Mouse (Mus musculus) myocyte (in vitro differentiated cells): ENCODE measurements around the gene Synj2.

Experiments
- CEBPB ChIP-seq: IDR thresholded peaks from 2 replicates; pipeline ENCODE4 v1.6.1; 2011; ENCODE audit warnings: mild to moderate bottlenecking, moderate library complexity; ENCODE audit not compliant: poor library complexity, insufficient read depth, severe bottlenecking
- E2F4 ChIP-seq: IDR thresholded peaks from one replicate; pipeline ENCODE4 v1.6.1; 2011; ENCODE audit warnings: mild to moderate bottlenecking, control low read depth, moderate library complexity; ENCODE audit not compliant: insufficient read depth
- MAX ChIP-seq: IDR thresholded peaks from one replicate; pipeline ENCODE4 v1.6.1; 2011; ENCODE audit warnings: low read depth, mild to moderate bottlenecking, control low read depth
- MYOD1 ChIP-seq, 3 experiments: IDR thresholded peaks; one replicate each; pipeline ENCODE4 v1.6.1; 2011; ENCODE audit warnings: control low read depth in 2 of 3, low read depth in 2 of 3, mild to moderate bottlenecking in 2 of 3, moderate library complexity in 1 of 3; ENCODE audit not compliant: insufficient read length in 2 of 3, control insufficient read depth in 1 of 3
- MYOG ChIP-seq, 3 experiments: IDR thresholded peaks; one replicate each; pipeline ENCODE4 v1.6.1; 2011; ENCODE audit warnings: control low read depth in 2 of 3, low read depth in 2 of 3, mild to moderate bottlenecking in 2 of 3; ENCODE audit not compliant: insufficient read length in 2 of 3, control insufficient read depth in 1 of 3, insufficient read depth in 1 of 3
- POLR2A ChIP-seq: IDR thresholded peaks from one replicate; pipeline ENCODE4 v1.6.1; 2011; ENCODE audit warnings: low read depth, mild to moderate bottlenecking, control low read depth, moderate library complexity; ENCODE audit not compliant: insufficient read length
- POLR2AphosphoS2 ChIP-seq: IDR thresholded peaks from one replicate; pipeline ENCODE4 v1.6.1; 2011; ENCODE audit warnings: low read depth, control low read depth; ENCODE audit not compliant: insufficient read length
- REST ChIP-seq: IDR thresholded peaks from one replicate; pipeline ENCODE4 v1.6.1; 2011; ENCODE audit warnings: mild to moderate bottlenecking, control low read depth, moderate library complexity; ENCODE audit not compliant: insufficient read depth, insufficient read length
- SRF ChIP-seq: IDR thresholded peaks from one replicate; pipeline ENCODE4 v1.6.1; 2011; ENCODE audit warnings: low read depth; ENCODE audit not compliant: control insufficient read depth, insufficient read length
- TCF12 ChIP-seq: IDR thresholded peaks from one replicate; pipeline ENCODE4 v1.6.1; 2011; ENCODE audit warnings: mild to moderate bottlenecking, control low read depth; ENCODE audit not compliant: poor library complexity, insufficient read depth, severe bottlenecking
- TCF3 ChIP-seq: IDR thresholded peaks from one replicate; pipeline ENCODE4 v1.6.1; 2011; ENCODE audit warnings: low read depth, control low read depth; ENCODE audit not compliant: insufficient read length
- USF1 ChIP-seq: IDR thresholded peaks from one replicate; pipeline ENCODE4 v1.6.1; 2011; ENCODE audit warnings: low read depth, mild to moderate bottlenecking, control low read depth, moderate library complexity

- TF ChIP-seq MYOD1 (IDR thresholded peaks at IDR 0.05; ENCODE audit: control insufficient read depth in 1 of 3, insufficient read length in 2 of 3, low read depth in 2 of 3) (no peak), USF1 (no peak), POLR2A (no peak), MAX (no peak), E2F4 (no peak), REST (no peak), MYOG (IDR thresholded peaks at IDR 0.05; ENCODE audit: control insufficient read depth in 1 of 3, insufficient read depth in 1 of 3, insufficient read length in 2 of 3, low read depth in 2 of 3) (no peak), POLR2AphosphoS2 (no peak), SRF (no peak), TCF3 (no peak), CEBPB (no peak), TCF12 (no peak)
Measured at GRCm38 (mm10) chr17:5911591-5911990, 29.5 kb upstream of the Synj2 start.
